Mouse (Mus musculus) limb, embryonic 10.5 days (tissue): ENCODE results near the gene Sptan1. TPM values are rescaled to one million over a fixed set of nuclear protein-coding genes. Genes with fewer than 3 reads are reported as not detected.

Experiments used
- microRNA-seq: library from miRNA; unstranded; fragments of <30 nt; microRNA quantifications from one replicate; pipeline ENCODE4, GENCODE M21; 2017
- polyA plus RNA-seq: library from polyadenylated mRNA; unstranded; fragments of >200 nt; fragmentation: Nextera tagmentation; extraction: Ambion mirVana; gene quantifications from 2 replicates; pipeline ENCODE4 v1.2.1, GENCODE M21; 2016

Gene Sptan1
- polyA plus RNA-seq, 1 experiment from 2014 or later, result 80.4 TPM

Small RNAs within 50 kb of the gene (microRNA-seq; reads per million reads assigned to microRNA genes)
- 2.1 reads per million for gene Mir6997

Other genes with a start within 250 kb of the Sptan1 start
- 0.26 TPM in 1 of 2 replicates, not detected in the other for gene Gm13420, start 213.9 kb upstream of the Sptan1 start, polyA plus RNA-seq
- gene Gm13547, start 206.2 kb upstream of the Sptan1 start, polyA plus RNA-seq, result 0.68 TPM in 1 of 2 replicates, not detected in the other
- gene Coq4, start 178.1 kb upstream of the Sptan1 start, polyA plus RNA-seq, result 45.5 and 52.8 TPM in 2 replicates
- gene Trub2, start 177.1 kb upstream of the Sptan1 start, polyA plus RNA-seq, result 65.7 and 73.8 TPM in 2 replicates
- gene Slc27a4, start 162.9 kb upstream of the Sptan1 start, polyA plus RNA-seq, result 8.5 and 9.8 TPM in 2 replicates
- gene Urm1, start 145.5 kb upstream of the Sptan1 start, polyA plus RNA-seq, result 20.4 and 25.1 TPM in 2 replicates
- 8.9 and 11.4 TPM in 2 replicates for gene Cercam, start 96.4 kb upstream of the Sptan1 start, polyA plus RNA-seq
- gene Odf2, start 76.3 kb upstream of the Sptan1 start, polyA plus RNA-seq, result 101 and 105 TPM in 2 replicates
- gene Gle1, start 30.1 kb upstream of the Sptan1 start, polyA plus RNA-seq, result 75.8 and 86.9 TPM in 2 replicates
- gene Wdr34, start 83.3 kb downstream of the Sptan1 start, polyA plus RNA-seq, result 38.6 and 45.0 TPM in 2 replicates
- 854 and 929 TPM in 2 replicates for gene Set, start 91.8 kb downstream of the Sptan1 start, polyA plus RNA-seq
- 13.5 and 14.7 TPM in 2 replicates for gene Pkn3, start 112.1 kb downstream of the Sptan1 start, polyA plus RNA-seq
- gene Zdhhc12, start 128.1 kb downstream of the Sptan1 start, polyA plus RNA-seq, result 35.6 and 37.2 TPM in 2 replicates
- 6.5 and 9.3 TPM in 2 replicates for gene Zer1, start 159.0 kb downstream of the Sptan1 start, polyA plus RNA-seq
- gene Tbc1d13, start 168.2 kb downstream of the Sptan1 start, polyA plus RNA-seq, result 6.8 and 8.1 TPM in 2 replicates
- gene Endog, start 205.9 kb downstream of the Sptan1 start, polyA plus RNA-seq, result 15.2 and 19.5 TPM in 2 replicates
- 104 and 107 TPM in 2 replicates for gene Spout1, start 212.9 kb downstream of the Sptan1 start, polyA plus RNA-seq
- 7.5 and 8.4 TPM in 2 replicates for gene Kyat1, start 240.3 kb downstream of the Sptan1 start, polyA plus RNA-seq